Mouse (Mus musculus): ENCODE measurements around the gene Arid3a. TPM values are rescaled to one million over a fixed set of nuclear protein-coding genes. Genes with fewer than 3 reads are reported as not detected.
"Not testable (repeated sequence)": the region's sequence is repeated elsewhere in the genome, so short reads cannot be mapped to it uniquely, and the experiment has no call there.

The Arid3a gene
- polyA plus RNA-seq, 1 experiment from 2014 or later, result 8.3 TPM

- no peak for ATAC-seq (ENCODE audit: insufficient number of reproducible peaks, low FRiP score)
- Histone ChIP-seq H3K27me3 (replicated peaks) (peaks cover 23% of the 10 kb centered on the region), H3K27ac (ENCODE audit: poor library complexity, severe bottlenecking) (no peak overlapping the region), H3K9ac (no peak overlapping the region), H3K36me3 (peaks cover 4% of the 10 kb centered on the region), H3K4me2 (no peak overlapping the region), H3K9me3 (replicated peaks) (no peaks in the 10 kb centered on the region), H3K4me3 (no peak overlapping the region), H3K4me1 (replicated peaks) (no peaks in the 10 kb centered on the region)
- 84% methylated on average over 2 of the region's 2 CpGs for WGBS
Measured at GRCm38 (mm10) chr10:79889386-79889785, 37.5 kb upstream of the Arid3a start.

DNA sequence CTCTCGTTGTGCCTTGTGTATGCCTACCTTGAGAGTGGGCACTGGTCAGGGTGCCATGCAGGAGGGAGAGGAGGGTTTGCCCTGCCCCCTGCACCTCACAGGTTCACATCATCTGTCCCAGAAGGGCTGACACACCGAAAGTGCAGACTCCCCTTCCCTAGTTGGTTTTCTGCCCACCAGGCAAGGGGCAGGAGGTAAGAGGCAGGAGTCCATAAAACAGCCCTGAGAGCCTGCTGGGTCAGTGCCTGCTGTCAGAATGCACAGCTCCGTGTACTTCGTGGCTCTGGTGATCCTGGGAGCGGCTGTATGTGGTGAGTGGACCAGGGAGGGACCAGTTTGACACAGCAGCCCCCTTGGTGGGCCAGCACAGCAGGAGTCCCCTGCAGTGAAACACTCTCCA is 36.2 kb upstream of the Arid3a start, which contains the start of gene Cfd:
TSS of gene Cfd (plus strand) at position 184 of the 400 bp plus-strand sequence.
- H3K9ac ChIP-seq, result no peak within 1 kb of the TSS
- 42% methylated on average over 5 of the region's 5 CpGs for whole genome bisulfite sequencing
- ATAC-seq (ENCODE audit: insufficient number of reproducible peaks, low FRiP score), result no peak

GRCm38 (mm10) chr10:79892451-79893118 is 34.3 kb upstream of the Arid3a start:
- not testable (repeated sequence) for H3K9ac ChIP-seq; H3K4me2 ChIP-seq; ATAC-seq (ENCODE audit: insufficient number of reproducible peaks, low FRiP score); H3K9me3 ChIP-seq (replicated peaks); H3K27ac ChIP-seq (ENCODE audit: poor library complexity, severe bottlenecking); H3K4me3 ChIP-seq; H3K4me1 ChIP-seq (replicated peaks)
- peaks cover 20% of the 10 kb centered on the region for H3K27me3 ChIP-seq (replicated peaks)
- H3K36me3 ChIP-seq, result peaks cover 34% of the 10 kb centered on the region
- 43% methylated on average over 22 of the region's 22 CpGs for WGBS

More for the DNA sequence above, 36.2 kb upstream of the Arid3a start, which contains the start of gene Cfd:
- H3K27me3 ChIP-seq (replicated peaks), result peaks cover 23% of the 10 kb centered on the region
- no peak within 1 kb of the TSS for H3K4me3 ChIP-seq
- no peak within 1 kb of the TSS for H3K4me2 ChIP-seq
- H3K36me3 ChIP-seq, result peaks cover 15% of the 10 kb centered on the region
- H3K27ac ChIP-seq (ENCODE audit: poor library complexity, severe bottlenecking), result no peak within 1 kb of the TSS
- no peaks in the 10 kb centered on the region for H3K4me1 ChIP-seq (replicated peaks)
- H3K9me3 ChIP-seq (replicated peaks), result no peaks in the 10 kb centered on the region

GRCm38 (mm10) chr10:79896306-79896705 is 30.5 kb upstream of the Arid3a start:
- Histone ChIP-seq H3K4me2 (no peak overlapping the region), H3K27ac (ENCODE audit: poor library complexity, severe bottlenecking) (no peak overlapping the region), H3K36me3 (peaks cover 58% of the 10 kb centered on the region), H3K4me3 (no peak overlapping the region), H3K4me1 (replicated peaks) (no peaks in the 10 kb centered on the region; the same call in 1 of the 2 replicates), H3K9me3 (replicated peaks) (no peaks in the 10 kb centered on the region), H3K9ac (no peak overlapping the region), H3K27me3 (replicated peaks) (peaks cover 7% of the 10 kb centered on the region; the same call in 1 of the 2 replicates)
- 91% methylated on average over 15 of the region's 16 CpGs for WGBS
- ATAC-seq (ENCODE audit: insufficient number of reproducible peaks, low FRiP score), result no peak

- peaks cover 62% of the 10 kb centered on the region for H3K36me3 ChIP-seq
- WGBS, result 81% methylated on average over 13 of the region's 13 CpGs
- H3K9ac ChIP-seq, result no peak overlapping the region
- H3K27ac ChIP-seq (ENCODE audit: poor library complexity, severe bottlenecking), result no peak overlapping the region
- no peaks in the 10 kb centered on the region for H3K9me3 ChIP-seq (replicated peaks)
- no peak overlapping the region for H3K4me2 ChIP-seq
- H3K4me1 ChIP-seq (replicated peaks), result no peaks in the 10 kb centered on the region; the same call in 1 of the 2 replicates
- H3K27me3 ChIP-seq (replicated peaks), result peaks cover 2% of the 10 kb centered on the region; the same call in 1 of the 2 replicates
- ATAC-seq (ENCODE audit: insufficient number of reproducible peaks, low FRiP score), result no peak
- no peak overlapping the region for H3K4me3 ChIP-seq
Measured at GRCm38 (mm10) chr10:79896814-79897213, 30.0 kb upstream of the Arid3a start.

- Histone ChIP-seq H3K36me3 (peaks cover 67% of the 10 kb centered on the region), H3K27me3 (replicated peaks) (no peaks in the 10 kb centered on the region), H3K4me2 (no peak overlapping the region), H3K9me3 (replicated peaks) (no peaks in the 10 kb centered on the region), H3K4me1 (replicated peaks) (no peaks in the 10 kb centered on the region; the same call in 1 of the 2 replicates), H3K4me3 (no peak overlapping the region), H3K9ac (no peak overlapping the region), H3K27ac (ENCODE audit: poor library complexity, severe bottlenecking) (no peak overlapping the region)
- WGBS, result 50% methylated on average over 20 of the region's 20 CpGs
- ATAC-seq (ENCODE audit: insufficient number of reproducible peaks, low FRiP score), result no peak
Measured at GRCm38 (mm10) chr10:79897316-79898245, 29.3 kb upstream of the Arid3a start.

DNA sequence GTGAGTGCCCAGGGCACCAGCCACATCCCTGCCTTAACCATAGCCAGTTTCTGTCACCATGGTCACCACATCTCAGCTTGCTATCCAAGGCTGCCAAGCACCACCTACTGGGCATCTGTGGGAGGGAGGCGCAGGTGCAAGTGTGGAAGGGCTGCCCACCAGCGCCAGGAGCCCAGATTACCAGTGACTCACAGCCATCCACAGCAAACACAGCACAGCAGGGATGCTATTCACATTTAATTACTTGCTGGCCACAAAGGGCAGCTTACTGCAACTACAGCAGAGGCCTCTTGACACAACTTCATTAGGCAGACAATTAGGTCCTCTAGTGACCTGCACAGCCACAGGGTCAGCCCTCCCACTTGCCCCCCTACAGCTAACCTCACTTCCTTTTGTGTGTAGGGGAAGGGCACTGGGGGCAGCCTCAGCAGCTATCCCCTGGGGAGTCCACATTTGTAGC is 25.9 kb upstream of the Arid3a start:
- ATAC-seq (ENCODE audit: insufficient number of reproducible peaks, low FRiP score), result no peak
- no peak overlapping the region for H3K4me3 ChIP-seq
- no peaks in the 10 kb centered on the region; the same call in 1 of the 2 replicates for H3K4me1 ChIP-seq (replicated peaks)
- H3K9me3 ChIP-seq (replicated peaks), result no peaks in the 10 kb centered on the region
- no peak overlapping the region for H3K4me2 ChIP-seq
- no peak overlapping the region for H3K9ac ChIP-seq
- WGBS, result 65% methylated on average over 2 of the region's 2 CpGs
- H3K27ac ChIP-seq (ENCODE audit: poor library complexity, severe bottlenecking), result no peak overlapping the region
- H3K36me3 ChIP-seq, result peaks cover 81% of the 10 kb centered on the region
- H3K27me3 ChIP-seq (replicated peaks), result no peaks in the 10 kb centered on the region

GRCm38 (mm10) chr10:79906712-79907111 is 20.1 kb upstream of the Arid3a start:
- Histone ChIP-seq H3K27me3 (replicated peaks) (no peaks in the 10 kb centered on the region), H3K9ac (no peak overlapping the region), H3K4me1 (replicated peaks) (peaks cover 10% of the 10 kb centered on the region), H3K9me3 (replicated peaks) (no peaks in the 10 kb centered on the region), H3K36me3 (peaks cover 66% of the 10 kb centered on the region), H3K4me3 (no peak overlapping the region), H3K4me2 (no peak overlapping the region), H3K27ac (ENCODE audit: poor library complexity, severe bottlenecking) (no peak overlapping the region)
- no peak for ATAC-seq (ENCODE audit: insufficient number of reproducible peaks, low FRiP score)
- WGBS, result 92% methylated on average over 9 of the region's 9 CpGs

DNA sequence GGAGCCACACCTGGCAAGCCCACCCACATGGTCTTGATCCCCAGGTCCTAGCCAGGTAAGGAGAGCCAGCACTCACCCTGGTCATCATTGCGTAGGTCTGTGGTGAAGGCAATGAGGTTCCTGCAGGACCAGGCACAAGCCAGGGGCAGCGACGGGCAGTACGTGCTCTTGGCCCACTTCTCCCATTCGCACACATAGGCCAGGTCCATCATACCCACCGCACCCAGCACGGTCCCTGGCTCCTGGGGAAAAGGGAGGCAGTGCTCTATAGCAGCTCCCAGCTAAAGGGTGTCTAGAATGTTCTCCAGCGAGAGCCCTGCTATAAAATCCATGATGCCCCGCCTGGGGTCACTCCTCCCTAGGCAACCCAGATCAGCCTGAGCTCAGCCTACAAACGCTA is 19.4 kb upstream of the Arid3a start:
- peaks cover 68% of the 10 kb centered on the region for H3K36me3 ChIP-seq
- peak overlapping the region; percentile 54; the same call in 1 of the 2 replicates for H3K4me2 ChIP-seq
- 94% methylated on average over 10 of the region's 10 CpGs for WGBS
- ATAC-seq (ENCODE audit: insufficient number of reproducible peaks, low FRiP score), result no peak
- no peak overlapping the region for H3K27ac ChIP-seq (ENCODE audit: poor library complexity, severe bottlenecking)
- peaks cover 10% of the 10 kb centered on the region for H3K4me1 ChIP-seq (replicated peaks)
- no peak overlapping the region for H3K4me3 ChIP-seq
- no peaks in the 10 kb centered on the region for H3K27me3 ChIP-seq (replicated peaks)
- no peak overlapping the region for H3K9ac ChIP-seq
- H3K9me3 ChIP-seq (replicated peaks), result no peaks in the 10 kb centered on the region

DNA sequence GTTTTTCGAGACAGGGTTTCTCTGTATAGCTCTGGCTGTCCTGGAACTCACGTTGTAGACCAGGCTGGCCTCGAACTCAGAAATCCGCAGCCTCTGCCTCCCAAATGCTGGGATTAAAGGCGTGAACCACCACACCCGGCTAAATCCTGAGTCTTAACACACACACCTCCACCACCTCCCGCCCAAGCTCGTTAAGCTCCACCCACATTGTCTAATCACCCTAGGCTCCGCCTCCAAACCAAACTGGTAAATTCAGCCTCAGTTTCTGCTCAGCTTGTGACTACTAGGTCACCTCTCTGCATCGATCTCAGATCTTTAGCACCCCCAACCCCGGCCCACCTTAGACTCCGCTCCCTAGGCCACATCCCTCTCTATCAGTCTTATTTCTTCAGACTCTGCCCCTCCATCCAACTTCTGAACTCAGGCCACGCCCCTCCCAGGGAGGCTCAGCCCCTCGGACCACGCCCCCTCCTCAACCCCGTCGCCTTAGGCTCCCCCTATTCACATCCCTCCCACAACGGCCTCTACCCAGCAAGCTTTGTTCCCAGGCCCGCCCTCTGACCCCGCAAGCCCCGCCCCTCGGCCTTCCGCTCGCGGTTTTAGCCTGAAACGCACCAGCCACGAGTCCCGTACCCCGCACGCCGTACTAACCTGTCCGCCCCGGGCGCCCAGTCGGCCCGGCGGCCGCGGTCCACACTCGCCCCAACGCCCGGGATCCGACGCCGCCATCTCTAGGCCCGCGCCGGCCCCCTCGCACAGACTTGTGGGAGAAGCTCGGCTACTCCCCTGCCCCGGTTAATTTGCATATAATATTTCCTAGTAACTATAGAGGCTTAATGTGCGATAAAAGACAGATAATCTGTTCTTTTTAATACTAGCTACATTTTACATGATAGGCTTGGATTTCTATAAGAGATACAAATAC is 18.4 kb upstream of the Arid3a start, which contains the start of gene Med16:
TSS of gene Med16 (minus strand) at position 757 of the 925 bp plus-strand sequence.
- peaks cover 10% of the 10 kb centered on the region for H3K4me1 ChIP-seq (replicated peaks)
- peak within 1 kb of the TSS; percentile 54 for H3K4me2 ChIP-seq
- H3K27ac ChIP-seq (ENCODE audit: poor library complexity, severe bottlenecking), result peak within 1 kb of the TSS; percentile 97
- peaks cover 66% of the 10 kb centered on the region for H3K36me3 ChIP-seq
- H3K9ac ChIP-seq, result peak within 1 kb of the TSS; percentile 94
- peak; percentile 97 for ATAC-seq (ENCODE audit: insufficient number of reproducible peaks, low FRiP score)
- 2% methylated on average over 52 of the region's 52 CpGs for WGBS
- no peaks in the 10 kb centered on the region for H3K27me3 ChIP-seq (replicated peaks)
- no peaks in the 10 kb centered on the region for H3K9me3 ChIP-seq (replicated peaks)
- peak within 1 kb of the TSS; percentile 86 for H3K4me3 ChIP-seq
